Mouse (Mus musculus): ENCODE results near the gene Slc5a2.

The Slc5a2 gene

DNA sequence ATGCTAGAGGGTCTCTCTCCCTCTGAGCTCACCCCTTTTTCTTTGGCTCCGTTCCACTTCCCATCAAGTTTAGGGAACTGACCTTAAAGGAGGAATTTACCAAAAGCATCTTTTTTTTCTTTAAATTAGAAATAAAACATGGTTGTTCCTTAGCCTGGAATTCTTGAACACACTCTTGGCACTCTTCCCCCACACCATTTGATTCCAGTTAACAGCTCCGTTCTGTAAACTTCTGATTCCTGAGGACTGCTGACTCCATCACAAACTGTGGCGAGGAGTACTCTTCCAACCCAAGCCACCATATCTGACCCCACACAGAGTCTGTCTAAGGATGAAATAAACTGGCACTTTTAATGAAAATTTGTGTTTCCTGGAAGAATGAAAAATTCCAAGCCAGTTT lies 35.5 kb downstream of the Slc5a2 start:
- no peak for DNase-seq (ENCODE audit: low spot score)

- no peak for DNase-seq (ENCODE audit: low spot score)
These were observed 36.7 kb downstream of the Slc5a2 start for GRCm38 (mm10) chr7:128302151-128302550.

- no peak for DNase-seq (ENCODE audit: low spot score)
These were observed 38.7 kb downstream of the Slc5a2 start for GRCm38 (mm10) chr7:128304198-128304597.

DNA sequence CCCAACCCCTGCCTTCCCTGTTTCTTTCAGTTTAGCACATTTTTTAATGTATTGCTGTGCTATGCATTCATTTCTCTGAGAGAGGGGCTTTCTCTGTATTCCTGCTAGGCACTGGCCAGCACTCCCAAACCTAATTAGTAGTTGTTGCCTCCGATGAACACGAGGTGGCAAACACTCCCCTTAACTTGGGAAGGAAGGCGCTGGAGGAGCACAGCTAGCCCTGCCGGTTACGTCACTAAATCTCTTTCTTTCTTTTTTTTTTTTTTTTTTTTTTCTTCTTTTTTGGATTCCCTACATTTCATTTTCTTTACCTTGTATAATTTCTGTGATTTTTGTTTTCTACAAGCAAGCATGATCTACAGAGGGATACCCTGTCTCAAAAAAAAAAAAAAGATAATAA lies 39.5 kb downstream of the Slc5a2 start:
- DNase-seq (ENCODE audit: low spot score), result peak; percentile 62

- DNase-seq (ENCODE audit: low spot score), result no peak
These were observed 42.4 kb downstream of the Slc5a2 start for GRCm38 (mm10) chr7:128307851-128308250.

DNA sequence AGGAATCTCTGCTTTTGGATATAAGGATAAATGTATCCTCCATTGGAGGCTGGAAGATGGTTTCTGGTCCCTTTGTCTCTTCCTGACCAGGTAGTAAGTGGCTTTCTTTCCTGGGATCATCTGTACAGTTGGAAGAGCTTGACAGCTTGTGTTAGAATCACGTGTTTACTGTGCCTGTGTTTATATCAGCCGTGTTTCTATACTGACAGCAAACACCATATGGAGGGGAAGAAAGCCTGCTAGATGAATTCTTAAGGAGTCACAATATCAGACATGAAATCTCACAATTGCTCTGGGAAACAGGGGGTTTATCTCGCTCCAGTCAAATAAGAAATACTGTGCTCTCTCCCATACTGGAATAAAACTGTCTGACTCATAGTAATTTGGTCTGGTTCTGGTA lies 43.8 kb downstream of the Slc5a2 start:
- no peak for DNase-seq (ENCODE audit: low spot score)

DNA sequence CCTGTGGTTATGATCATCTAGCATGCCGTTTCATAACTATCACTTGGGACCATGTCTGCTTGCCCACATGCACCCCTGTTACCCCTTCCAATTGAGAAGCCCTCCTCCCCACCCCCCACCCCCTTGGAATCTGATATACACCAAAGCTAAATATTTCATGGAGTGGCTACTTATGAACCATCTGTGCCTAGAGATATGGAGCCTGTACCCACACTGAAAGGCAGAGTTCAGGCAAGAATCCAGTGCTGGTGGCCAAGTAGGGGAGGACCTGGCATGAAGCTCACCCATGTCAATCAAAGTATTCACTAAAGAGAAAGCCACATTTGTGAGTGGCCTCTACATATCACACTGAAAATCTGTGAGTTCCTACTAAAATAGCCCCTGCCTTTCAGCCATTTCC lies 44.3 kb downstream of the Slc5a2 start:
- DNase-seq (ENCODE audit: low spot score), result no peak

DNA sequence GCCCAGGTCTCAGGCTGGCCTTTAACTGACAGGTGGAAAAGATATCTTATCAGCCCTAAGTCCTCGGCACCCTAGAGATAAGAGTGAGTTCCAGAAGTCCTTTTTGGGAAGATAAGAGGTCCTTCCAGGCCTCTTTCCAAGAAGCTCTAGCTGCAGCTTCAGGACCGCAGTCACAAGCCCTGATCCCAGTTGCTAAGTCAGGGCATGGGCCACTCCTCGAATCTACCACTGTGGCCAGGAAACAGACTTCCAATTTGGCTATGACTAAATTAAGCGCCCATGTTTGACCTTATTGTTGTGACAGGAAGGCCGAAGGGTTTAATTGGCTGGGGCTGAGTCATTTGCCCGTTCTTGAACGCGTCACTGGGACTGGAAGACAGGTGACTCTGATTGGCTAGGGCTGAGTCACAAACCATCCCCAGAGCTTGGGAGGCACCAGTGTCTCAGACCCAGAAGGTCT lies 44.8 kb downstream of the Slc5a2 start:
- DNase-seq (ENCODE audit: low spot score), result no peak

- no peak for DNase-seq (ENCODE audit: low spot score)
These were observed 45.8 kb downstream of the Slc5a2 start for GRCm38 (mm10) chr7:128311263-128311662.

DNA sequence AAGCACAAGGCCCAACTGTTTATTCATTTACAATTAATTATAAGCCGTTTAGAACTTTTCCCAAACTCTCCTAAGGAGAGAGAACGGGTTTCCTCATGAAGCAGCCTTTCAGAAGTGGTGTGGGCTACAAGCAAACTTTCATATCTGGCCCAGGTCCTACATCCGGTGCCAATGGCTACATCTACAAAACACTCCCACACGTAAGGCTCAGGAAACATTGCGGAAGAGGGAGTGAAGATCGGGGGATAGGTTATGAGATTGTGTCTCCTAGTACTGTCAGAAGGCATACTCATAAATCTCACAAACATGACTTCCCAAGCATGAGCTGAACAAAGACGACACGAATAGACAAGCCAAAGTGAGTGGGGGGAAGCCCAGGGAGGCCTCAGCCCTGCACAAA lies 46.4 kb downstream of the Slc5a2 start:
- DNase-seq (ENCODE audit: low spot score), result peak; percentile 29

DNA sequence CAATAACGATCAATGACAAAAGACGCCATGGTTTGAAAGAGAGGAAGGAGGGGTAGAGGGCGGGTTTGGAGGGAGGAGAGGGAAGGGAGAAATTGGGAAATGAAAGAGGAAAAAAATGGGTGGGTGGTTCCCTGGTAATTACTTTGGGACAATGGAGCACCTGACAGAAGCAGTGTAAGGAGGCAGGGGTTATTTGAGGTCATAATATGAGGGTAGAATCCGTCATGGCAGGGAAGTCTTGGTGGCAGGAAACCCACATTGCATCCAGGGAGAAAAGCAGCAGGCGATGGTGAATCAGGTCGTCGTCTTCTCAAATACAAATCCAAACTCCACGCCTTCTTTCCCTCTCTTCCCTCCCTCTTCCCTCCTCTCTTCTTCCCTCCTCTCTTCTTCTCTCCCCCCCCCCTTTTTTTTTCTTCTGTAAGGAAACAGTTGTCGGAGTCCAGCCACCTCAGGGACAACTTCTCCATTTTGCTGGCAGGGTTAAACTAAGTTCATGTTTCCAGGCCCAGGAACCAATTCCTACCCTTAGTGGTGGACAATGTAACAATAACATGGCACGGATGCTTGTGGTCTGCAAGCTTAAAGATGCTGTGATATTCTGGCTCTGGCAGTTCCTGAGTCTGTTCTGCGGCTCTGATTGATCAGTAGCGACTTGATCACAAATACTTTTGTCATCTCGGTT lies 47.1 kb downstream of the Slc5a2 start:
- peak; percentile 23 for DNase-seq (ENCODE audit: low spot score)

DNA sequence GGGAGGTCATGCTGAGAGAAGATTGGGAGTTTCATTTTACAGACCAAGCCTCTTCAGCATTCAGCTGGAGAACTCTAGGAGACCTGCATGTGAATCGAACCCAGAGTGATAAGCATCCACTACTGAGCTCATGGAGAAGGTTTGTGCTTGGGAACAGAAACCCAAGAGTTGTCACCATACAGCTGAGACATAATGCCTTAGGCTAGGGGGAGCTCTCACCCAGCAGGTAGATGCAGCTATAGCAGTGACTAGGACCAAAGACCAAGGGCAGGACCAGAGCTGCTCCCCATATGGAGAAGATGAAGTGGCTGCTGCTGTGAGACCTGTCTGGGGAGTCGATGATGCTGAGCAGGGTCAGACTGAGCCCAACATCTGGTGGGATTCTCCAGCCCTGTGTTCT lies 48.1 kb downstream of the Slc5a2 start:
- no peak for DNase-seq (ENCODE audit: low spot score)

DNA sequence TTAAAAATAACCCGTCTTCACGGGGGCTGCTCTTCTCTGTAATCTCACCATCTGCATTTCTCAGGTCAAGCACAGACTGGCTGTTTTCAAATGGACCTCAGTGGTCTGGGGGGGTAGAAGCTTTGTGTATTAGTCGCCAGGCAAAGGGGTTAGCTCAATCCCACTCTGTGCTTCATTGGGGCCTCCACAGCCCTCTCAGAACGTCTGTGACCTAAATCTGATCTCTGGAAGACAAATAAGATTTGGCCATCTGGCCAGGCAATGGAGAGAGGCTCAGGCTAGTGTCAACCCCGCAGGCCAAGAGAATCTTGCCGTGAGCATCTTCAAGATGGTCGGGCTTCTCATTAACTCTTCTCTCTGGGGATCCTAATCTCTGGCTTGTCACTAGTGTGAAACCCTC lies 49.0 kb downstream of the Slc5a2 start:
- DNase-seq (ENCODE audit: low spot score), result no peak

- DNase-seq (ENCODE audit: low spot score), result no peak
These were observed 51.6 kb downstream of the Slc5a2 start for GRCm38 (mm10) chr7:128317011-128317410.

DNA sequence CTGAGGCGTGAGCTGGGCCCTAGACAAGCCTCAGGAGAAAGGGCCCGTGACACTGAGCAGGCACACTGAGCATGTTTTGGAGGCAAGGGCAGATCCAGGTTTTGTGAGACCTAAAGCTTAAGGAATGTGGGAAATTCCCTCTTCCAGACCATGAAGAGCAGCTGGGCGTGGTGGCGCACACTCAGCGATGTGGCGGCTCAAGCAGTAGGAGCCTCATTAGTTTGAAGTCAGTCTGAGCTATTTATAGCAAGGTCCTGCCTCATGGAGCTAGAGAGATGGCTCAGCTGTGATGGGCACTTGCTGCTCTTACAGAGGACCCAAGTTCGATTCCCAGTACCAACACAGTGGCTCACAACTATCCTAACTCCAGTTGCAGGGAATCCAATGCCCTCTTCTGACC lies 53.7 kb downstream of the Slc5a2 start:
- DNase-seq (ENCODE audit: low spot score), result no peak

GRCm38 (mm10) chr7:128320219-128320816 lies 54.9 kb downstream of the Slc5a2 start:
- no peak for DNase-seq (ENCODE audit: low spot score)

GRCm38 (mm10) chr7:128321260-128321659 lies 55.8 kb downstream of the Slc5a2 start:
- DNase-seq (ENCODE audit: low spot score), result peak; percentile 26

Measured in testis, postnatal 10 days (tissue).